1 mouse cellular context compared by ENCODE assay signal in the genomic region with DNA sequence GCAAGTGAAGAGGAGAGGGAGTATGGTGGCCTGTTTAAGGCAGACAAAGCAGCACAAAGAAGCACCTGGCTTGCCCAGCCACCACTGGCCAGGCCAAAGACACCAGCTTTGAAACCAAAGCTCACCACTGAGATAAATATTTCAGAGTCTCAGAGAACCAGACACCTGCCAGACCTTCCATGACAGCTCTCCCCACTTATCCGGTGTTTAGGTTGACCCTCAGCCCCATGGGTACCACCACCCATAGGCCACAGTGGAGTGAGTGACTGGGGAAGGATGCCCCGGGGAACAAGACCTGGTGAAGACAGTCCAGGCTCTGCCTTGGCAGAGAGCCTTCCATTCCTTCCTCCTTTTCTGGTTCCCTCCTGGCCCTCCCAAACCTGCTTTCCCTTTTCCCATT.
TF ChIP-seq lines count a peak whose summit lies in the region.

No protein-coding gene starts in this region.

TF ChIP-seq in CH12.LX, 34 proteins besides CTCF, POLR2A, EP300 and RAD21:
- TF ChIP-seq MEF2A (IDR thresholded peaks at IDR 0.05; ENCODE audit: borderline replicate concordance, low read depth, low read length), result no peak
- TF ChIP-seq MAX (IDR thresholded peaks at IDR 0.05; ENCODE audit: low read length), result no peak
- no peak for TF ChIP-seq MYC (IDR thresholded peaks at IDR 0.05; ENCODE audit: low read depth, low read length)
- no peak for TF ChIP-seq NELFE (IDR thresholded peaks at IDR 0.05; ENCODE audit: low read depth, low read length)
- TF ChIP-seq TBP (conservative IDR thresholded peaks at IDR 0.05; ENCODE audit: low read depth, low read length), result no peak
- TF ChIP-seq E2F4 (IDR thresholded peaks at IDR 0.05; ENCODE audit: insufficient replicate concordance, low read depth, low read length), result no peak
- no peak for TF ChIP-seq MAFK (IDR thresholded peaks at IDR 0.05; ENCODE audit: insufficient replicate concordance, low read length)
- no peak for TF ChIP-seq USF1 (IDR thresholded peaks at IDR 0.05; ENCODE audit: low read depth, low read length)
- no peak for TF ChIP-seq MXI1 (IDR thresholded peaks at IDR 0.05; ENCODE audit: low read depth, low read length)
- TF ChIP-seq UBTF (IDR thresholded peaks at IDR 0.05; ENCODE audit: low read depth, low read length), result no peak
- no peak for TF ChIP-seq SIN3A (IDR thresholded peaks at IDR 0.05; ENCODE audit: low read length)
